Mouse (Mus musculus): ENCODE results near the gene Porcn. TPM values are rescaled to one million over a fixed set of nuclear protein-coding genes. Genes with fewer than 3 reads are reported as not detected.

Gene Porcn
- polyA plus RNA-seq, 1 experiment from 2014 or later, result 22.3 TPM

DNA sequence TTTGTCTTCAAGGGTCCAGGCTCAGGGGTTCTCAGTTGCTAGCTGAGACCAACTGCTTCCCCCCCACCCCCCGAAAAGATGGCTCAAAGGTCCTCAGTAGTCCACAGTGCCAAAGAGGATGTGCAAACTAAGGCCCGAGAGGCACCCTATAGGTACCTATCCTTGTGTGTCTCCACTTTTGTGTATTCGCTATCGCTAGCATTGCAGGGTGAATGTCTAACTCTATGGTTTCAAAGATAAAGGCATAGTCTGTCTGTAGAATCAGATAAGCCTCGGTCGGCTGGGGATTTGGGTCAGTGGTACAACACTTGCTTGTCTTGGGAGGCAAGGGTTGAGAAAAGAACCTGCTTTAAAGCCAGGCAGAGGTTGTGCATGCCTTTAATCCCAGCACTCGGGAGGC, 17.1 kb upstream of the Porcn start:
- no peak overlapping the region for H3K4me2 ChIP-seq (replicated peaks; ENCODE audit: low read depth, low read length)
- no peaks in the 10 kb centered on the region for H3K4me1 ChIP-seq (ENCODE audit: insufficient read depth, low read depth, low read length)
- ATAC-seq (no peak), DNase-seq (ENCODE audit: low spot score) (no peak)
- H3K27me3 ChIP-seq (replicated peaks; ENCODE audit: insufficient read depth, low read length), result no peaks in the 10 kb centered on the region
- TF ChIP-seq CTCF (IDR thresholded peaks at IDR 0.05), result no peak
- 81% methylated on average over 7 of the region's 7 CpGs for WGBS
- H3K9me3 ChIP-seq (ENCODE audit: low read length), result no peaks in the 10 kb centered on the region
- H3K9ac ChIP-seq (replicated peaks; ENCODE audit: low read depth), result no peak overlapping the region
- no peak overlapping the region for H3K4me3 ChIP-seq (ENCODE audit: low read depth, low read length)
- no peak overlapping the region for H3K27ac ChIP-seq (ENCODE audit: low read length)
- no peaks in the 10 kb centered on the region for H3K36me3 ChIP-seq (ENCODE audit: insufficient read depth, low read length)

DNA sequence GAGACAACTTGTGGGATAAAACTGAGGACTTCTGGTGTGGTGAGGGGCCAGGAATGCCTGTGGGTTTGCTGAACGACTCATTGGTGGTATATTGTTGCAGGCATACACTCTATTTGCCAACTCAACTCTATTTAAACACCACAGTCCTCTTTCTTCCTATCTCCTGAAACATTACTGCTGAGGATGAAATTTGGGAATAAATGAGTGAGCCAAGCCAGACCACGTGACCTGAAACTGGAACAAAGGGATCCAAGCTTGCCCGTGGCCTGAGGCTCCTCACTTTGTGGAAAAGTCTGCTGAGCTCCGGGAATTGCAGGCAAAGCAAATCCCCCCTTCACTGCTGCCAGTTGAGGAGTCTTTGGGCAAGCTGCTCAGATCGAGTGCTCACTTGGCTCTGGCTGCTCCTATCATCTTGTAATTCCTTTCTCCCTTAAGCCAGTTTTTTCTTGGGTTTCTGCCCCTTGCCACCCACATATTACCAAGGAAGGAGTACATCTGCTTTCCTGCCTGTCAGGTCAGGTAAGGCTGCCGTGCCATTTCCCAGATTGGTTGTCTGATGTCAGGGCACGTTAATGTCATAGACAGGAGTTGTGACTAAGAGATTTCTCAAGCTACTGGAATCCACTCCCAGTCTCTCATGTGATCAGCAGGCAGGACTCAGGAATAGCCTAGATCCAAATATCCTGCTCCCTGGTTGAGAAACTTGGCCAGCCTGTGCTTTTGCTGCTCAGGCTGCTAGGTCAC, 16.5 kb upstream of the Porcn start:
- no peak overlapping the region for H3K4me2 ChIP-seq (replicated peaks; ENCODE audit: low read depth, low read length)
- peak; percentile 49 for ATAC-seq
- WGBS, result 37% methylated on average over 7 of the region's 7 CpGs
- no peak overlapping the region for H3K4me3 ChIP-seq (ENCODE audit: low read depth, low read length)
- H3K27me3 ChIP-seq (replicated peaks; ENCODE audit: insufficient read depth, low read length), result no peaks in the 10 kb centered on the region
- no peak overlapping the region for H3K9ac ChIP-seq (replicated peaks; ENCODE audit: low read depth)
- no peak overlapping the region for H3K27ac ChIP-seq (ENCODE audit: low read length)
- H3K4me1 ChIP-seq (ENCODE audit: insufficient read depth, low read depth, low read length), result no peaks in the 10 kb centered on the region
- H3K36me3 ChIP-seq (ENCODE audit: insufficient read depth, low read length), result no peaks in the 10 kb centered on the region
- no peak for TF ChIP-seq EP300 (IDR thresholded peaks at IDR 0.05)
- TF ChIP-seq CTCF (IDR thresholded peaks at IDR 0.05), result no peak
- no peaks in the 10 kb centered on the region for H3K9me3 ChIP-seq (ENCODE audit: low read length)
- DNase-seq (ENCODE audit: low spot score), result peak; percentile 51

DNA sequence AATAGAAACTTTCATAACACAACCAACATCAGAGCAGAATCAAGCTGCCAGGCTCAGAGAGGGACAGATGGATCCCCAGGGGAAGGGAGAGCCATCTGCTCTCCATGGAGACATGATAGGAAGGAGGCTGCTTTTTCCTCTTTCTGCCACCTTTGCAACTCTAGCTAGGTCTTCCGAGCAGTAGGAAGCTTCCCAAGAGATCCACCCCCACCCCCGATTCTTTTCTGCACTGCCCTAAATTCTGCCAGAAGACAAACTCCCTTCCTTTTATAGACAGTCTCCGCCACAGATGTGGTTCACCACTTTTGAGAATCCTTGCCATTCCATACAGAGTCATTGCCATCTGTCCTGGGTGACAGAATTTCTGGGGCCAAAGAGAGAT, 16.0 kb upstream of the Porcn start:
- Histone ChIP-seq H3K9ac (replicated peaks; ENCODE audit: low read depth) (no peak overlapping the region), H3K27me3 (replicated peaks; ENCODE audit: insufficient read depth, low read length) (no peaks in the 10 kb centered on the region), H3K9me3 (ENCODE audit: low read length) (no peaks in the 10 kb centered on the region), H3K4me3 (ENCODE audit: low read depth, low read length) (no peak overlapping the region), H3K4me2 (replicated peaks; ENCODE audit: low read depth, low read length) (no peak overlapping the region), H3K27ac (ENCODE audit: low read length) (no peak overlapping the region), H3K4me1 (ENCODE audit: insufficient read depth, low read depth, low read length) (no peaks in the 10 kb centered on the region), H3K36me3 (ENCODE audit: insufficient read depth, low read length) (no peaks in the 10 kb centered on the region)
- TF ChIP-seq EP300 (IDR thresholded peaks at IDR 0.05), result no peak
- TF ChIP-seq CTCF (IDR thresholded peaks at IDR 0.05), result no peak
- ATAC-seq, result no peak
- no peak for DNase-seq (ENCODE audit: low spot score)
- WGBS, result 37% methylated on average over 3 of the region's 3 CpGs

DNA sequence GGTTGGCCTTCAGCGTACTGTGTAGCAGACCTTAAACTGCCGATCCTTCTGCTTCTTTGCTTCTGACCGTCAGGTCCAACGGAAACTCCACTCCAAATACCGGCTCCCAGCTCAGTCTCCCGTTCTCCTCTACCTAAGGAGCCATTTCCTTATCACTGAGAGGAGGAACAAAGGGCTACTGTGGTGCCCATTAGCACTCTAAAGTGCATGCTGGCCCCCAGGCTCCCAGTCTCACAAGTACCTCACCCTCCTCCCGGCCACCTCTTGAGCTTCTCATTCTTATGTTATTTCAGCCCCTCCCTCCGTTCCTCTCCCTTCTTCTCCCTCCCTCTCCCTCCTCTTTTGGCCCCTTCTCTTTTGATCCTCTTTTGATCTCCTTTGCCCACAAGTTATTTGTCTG, 13.3 kb upstream of the Porcn start:
- WGBS, result 34% methylated on average over 8 of the region's 8 CpGs
- H3K9ac ChIP-seq (replicated peaks; ENCODE audit: low read depth), result no peak overlapping the region
- no peak for ATAC-seq

DNA sequence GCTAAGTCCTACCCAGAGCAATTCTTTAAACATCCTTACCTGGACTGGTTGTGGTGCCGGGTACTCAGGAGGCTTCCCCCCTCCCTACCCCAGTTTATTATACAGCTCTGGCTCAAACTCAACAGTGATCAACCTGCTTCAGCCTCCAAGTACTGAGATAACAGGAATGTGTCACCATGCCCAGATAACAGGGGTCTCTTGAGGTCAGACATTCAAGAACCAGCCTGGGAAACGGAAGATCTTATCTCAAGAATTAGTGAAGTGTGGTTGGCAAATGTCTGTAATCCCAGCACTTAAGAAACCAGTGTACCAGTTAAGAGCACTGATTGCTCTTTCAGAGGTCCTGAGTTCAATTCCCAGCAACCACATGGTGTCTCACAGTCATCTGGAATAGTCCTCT, 11.8 kb upstream of the Porcn start:
- H3K9me3 ChIP-seq (ENCODE audit: low read length), result no peaks in the 10 kb centered on the region
- ATAC-seq (no peak), DNase-seq (ENCODE audit: low spot score) (no peak)
- H3K9ac ChIP-seq (replicated peaks; ENCODE audit: low read depth), result no peak overlapping the region
- H3K36me3 ChIP-seq (ENCODE audit: insufficient read depth, low read length), result no peaks in the 10 kb centered on the region
- H3K27ac ChIP-seq (ENCODE audit: low read length), result no peak overlapping the region
- TF ChIP-seq EP300 (IDR thresholded peaks at IDR 0.05) (no peak), CTCF (IDR thresholded peaks at IDR 0.05) (no peak)
- H3K27me3 ChIP-seq (replicated peaks; ENCODE audit: insufficient read depth, low read length), result no peaks in the 10 kb centered on the region
- WGBS, result 40% methylated on average over 2 of the region's 2 CpGs
- H3K4me2 ChIP-seq (replicated peaks; ENCODE audit: low read depth, low read length), result no peak overlapping the region
- H3K4me3 ChIP-seq (ENCODE audit: low read depth, low read length), result no peak overlapping the region
- H3K4me1 ChIP-seq (ENCODE audit: insufficient read depth, low read depth, low read length), result no peaks in the 10 kb centered on the region

More for the DNA sequence above, 13.3 kb upstream of the Porcn start:
- H3K4me1 ChIP-seq (ENCODE audit: insufficient read depth, low read depth, low read length), result no peaks in the 10 kb centered on the region
- no peak for TF ChIP-seq EP300 (IDR thresholded peaks at IDR 0.05)
- H3K4me2 ChIP-seq (replicated peaks; ENCODE audit: low read depth, low read length), result no peak overlapping the region
- no peak overlapping the region for H3K4me3 ChIP-seq (ENCODE audit: low read depth, low read length)
- H3K9me3 ChIP-seq (ENCODE audit: low read length), result no peaks in the 10 kb centered on the region
- no peaks in the 10 kb centered on the region for H3K36me3 ChIP-seq (ENCODE audit: insufficient read depth, low read length)
- H3K27ac ChIP-seq (ENCODE audit: low read length), result no peak overlapping the region
- H3K27me3 ChIP-seq (replicated peaks; ENCODE audit: insufficient read depth, low read length), result no peaks in the 10 kb centered on the region
- DNase-seq (ENCODE audit: low spot score), result no peak

DNA sequence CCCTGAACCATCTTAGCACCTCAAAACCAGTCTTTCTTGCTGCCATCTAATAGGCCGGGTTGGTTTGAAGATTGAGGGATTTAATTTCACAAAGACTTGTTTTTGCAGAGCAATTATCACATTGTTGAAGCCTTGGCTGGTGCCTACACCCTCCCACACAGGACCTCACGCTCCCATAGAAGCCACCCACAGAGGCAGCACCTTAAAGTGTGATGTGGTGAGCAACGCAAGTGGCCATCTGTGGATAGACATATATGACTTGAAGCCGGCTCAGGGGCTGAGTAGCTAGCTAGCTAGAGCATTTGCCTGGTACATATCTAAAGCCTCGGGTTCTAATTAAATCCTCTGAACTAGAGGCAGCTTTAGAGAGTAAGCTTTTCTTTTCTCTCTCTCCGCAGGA, 11.1 kb upstream of the Porcn start:
- ATAC-seq (no peak), DNase-seq (ENCODE audit: low spot score) (no peak)
- Histone ChIP-seq H3K9me3 (ENCODE audit: low read length) (no peaks in the 10 kb centered on the region), H3K4me3 (ENCODE audit: low read depth, low read length) (no peak overlapping the region), H3K36me3 (ENCODE audit: insufficient read depth, low read length) (no peaks in the 10 kb centered on the region), H3K9ac (replicated peaks; ENCODE audit: low read depth) (no peak overlapping the region), H3K4me1 (ENCODE audit: insufficient read depth, low read depth, low read length) (no peaks in the 10 kb centered on the region), H3K27ac (ENCODE audit: low read length) (no peak overlapping the region), H3K4me2 (replicated peaks; ENCODE audit: low read depth, low read length) (no peak overlapping the region), H3K27me3 (replicated peaks; ENCODE audit: insufficient read depth, low read length) (no peaks in the 10 kb centered on the region)
- WGBS, result 49% methylated on average over 6 of the region's 6 CpGs
- no peak for TF ChIP-seq CTCF (IDR thresholded peaks at IDR 0.05)
- TF ChIP-seq EP300 (IDR thresholded peaks at IDR 0.05), result no peak

Data from lung, postnatal 0 days (tissue).